Mouse (Mus musculus) central nervous system, embryonic 11.5 days (tissue): ENCODE results near the gene Cers2. TPM values are rescaled to one million over a fixed set of nuclear protein-coding genes. Genes with fewer than 3 reads are reported as not detected.

Experiments
- polyA plus RNA-seq: library from polyadenylated mRNA; depleted of rRNA; stranded (reverse); fragments of >200 nt; gene quantifications from 2 replicates; pipeline ENCODE4 v1.2.3, GENCODE M21; 2012; rRNA removed

Gene Cers2
- 69.3 and 111 TPM in 2 replicates for polyA plus RNA-seq

DNA sequence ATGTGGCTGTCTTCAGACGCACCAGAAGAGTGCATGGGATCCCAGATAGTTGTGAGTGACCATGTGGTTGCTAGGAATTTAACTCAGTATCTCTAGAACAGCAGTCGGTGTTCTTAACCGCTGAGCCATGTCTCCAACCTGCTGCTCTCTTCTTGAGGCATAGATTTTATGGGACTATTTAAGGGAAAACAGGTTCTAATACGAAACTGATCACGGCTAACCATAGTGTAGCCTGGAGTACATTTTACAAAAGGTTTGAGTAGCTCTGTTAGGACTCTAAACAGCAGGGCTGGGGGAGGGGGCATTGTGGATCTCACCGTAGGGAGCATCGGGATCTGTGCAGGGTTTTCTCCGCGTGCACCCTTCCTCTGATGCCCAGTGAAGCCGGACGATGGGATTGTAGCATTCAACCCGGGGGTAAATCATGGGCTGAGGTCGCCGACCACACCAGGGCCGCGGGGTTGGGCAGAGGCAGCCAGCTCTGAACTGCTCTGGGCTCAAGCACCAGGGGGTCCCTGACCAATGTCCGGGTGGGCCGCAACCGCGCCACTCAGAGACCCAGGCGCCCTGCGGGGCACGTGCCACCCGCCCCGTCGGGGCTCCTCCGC is at the start of gene Cers2:
Cers2 (plus strand) TSS at position 306 of the 608 bp plus-strand sequence.

DNA sequence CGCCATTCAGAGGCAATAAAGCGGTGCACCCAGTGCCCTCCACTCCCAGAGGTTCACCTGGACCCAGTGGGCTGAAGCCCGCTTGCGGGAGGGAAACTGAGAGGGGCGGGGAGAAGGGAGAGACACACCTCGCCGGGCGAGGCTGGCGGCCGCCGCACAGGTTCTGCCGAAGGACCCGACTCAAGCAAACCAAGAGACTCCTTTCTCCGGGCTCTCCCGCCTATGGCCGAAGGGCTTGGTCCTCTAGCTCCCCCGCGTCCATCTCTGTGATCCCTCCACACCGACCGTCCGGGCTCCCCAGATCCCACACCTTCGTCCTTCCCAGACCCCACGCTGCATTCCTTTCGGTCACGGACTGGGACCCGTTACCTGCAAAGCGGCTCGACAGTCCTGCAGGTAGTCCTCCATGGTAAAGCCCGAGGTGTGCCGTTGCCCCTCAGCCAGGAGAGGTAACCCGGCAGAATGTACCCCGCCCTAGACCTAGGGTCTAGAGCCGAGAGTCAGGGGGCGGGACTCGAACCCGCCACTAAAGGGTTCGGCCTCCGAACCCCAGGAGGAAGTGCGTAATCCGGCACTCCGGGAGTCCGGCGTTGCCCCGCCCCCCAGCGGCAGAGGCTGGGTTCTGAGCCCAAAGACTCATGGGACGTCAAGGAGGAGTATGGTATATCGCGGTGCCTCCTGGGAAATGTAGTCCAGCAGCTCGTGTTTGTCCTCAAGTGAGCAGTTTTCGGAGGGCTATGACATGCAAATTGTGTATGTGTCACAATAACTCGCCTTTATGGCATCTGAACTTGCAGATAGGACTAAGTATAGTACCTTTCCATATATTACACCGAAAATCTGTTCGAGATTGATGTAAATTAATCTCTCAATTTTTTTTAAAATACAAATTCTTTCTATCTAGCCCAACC is 33.1 kb upstream of the Cers2 start, which contains the start of the genes Mindy1 and Prune1:
Mindy1 (plus strand) TSS at position 130 of the 911 bp plus-strand sequence.
Prune1 (minus strand) TSS at position 861 of the 911 bp plus-strand sequence.

DNA sequence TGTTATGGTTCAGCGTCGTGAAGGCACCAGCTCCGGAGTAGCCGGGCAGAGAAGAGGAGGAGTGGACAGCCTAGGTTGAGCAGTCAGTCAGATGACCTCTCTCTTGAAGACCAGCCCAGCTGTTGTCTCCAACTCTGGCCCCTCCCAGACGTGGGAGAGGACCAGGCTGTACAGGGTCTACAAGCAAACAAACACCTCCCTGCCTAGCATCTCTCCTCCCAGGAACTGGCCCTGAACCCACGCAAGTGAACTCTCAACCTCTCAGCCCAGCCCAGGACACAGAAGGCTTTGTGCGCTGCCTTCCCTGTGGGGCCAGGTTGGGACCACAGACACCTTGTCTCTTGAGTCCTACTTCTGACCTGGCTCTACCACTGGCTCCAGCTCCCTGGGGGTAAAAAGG is 7.5 kb upstream of the Cers2 start, which contains the start of gene Anxa9:
Anxa9 (minus strand) TSS at position 77 of the 400 bp plus-strand sequence.

DNA sequence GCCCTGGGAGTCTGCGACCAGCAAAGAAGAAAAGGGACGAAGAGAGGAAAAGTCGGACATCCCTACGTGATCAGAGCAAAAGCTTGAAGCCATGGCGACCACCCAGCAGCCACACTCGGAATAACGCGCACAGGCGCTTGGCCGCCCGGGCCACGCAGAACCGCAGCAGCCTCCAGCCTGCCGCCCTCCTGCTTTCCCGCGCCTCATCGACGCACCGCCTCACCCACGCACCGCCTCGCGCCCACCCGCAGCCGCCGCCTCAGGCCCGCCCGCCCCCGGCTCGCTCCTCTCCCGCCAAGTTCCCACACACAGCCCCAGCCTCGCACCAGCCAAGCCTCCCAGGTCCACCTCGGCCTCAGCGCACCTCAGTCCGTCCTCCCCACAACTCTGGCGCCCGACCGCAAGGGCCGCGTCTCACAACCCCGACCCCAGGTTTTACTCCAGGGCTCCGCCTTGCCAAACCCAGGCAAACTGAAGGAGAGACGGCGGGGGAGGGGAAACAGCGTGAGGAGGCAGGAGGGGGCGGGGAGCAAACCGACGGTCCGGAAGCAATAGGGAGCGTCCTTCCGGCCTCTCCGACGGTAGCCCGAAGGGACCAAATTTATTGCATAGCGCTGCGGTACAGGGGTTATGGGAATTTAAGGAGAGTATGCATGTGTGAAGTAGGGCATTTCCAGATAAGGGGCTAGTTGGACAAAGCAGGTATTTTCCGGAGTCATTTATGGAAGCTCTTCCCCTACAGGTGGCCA is 42.3 kb downstream of the Cers2 start, which contains the start of gene Setdb1:
Setdb1 (minus strand) TSS at position 502 of the 749 bp plus-strand sequence.

Other genes starting within 250 kb of the Cers2 start
- 33.8 and 81.9 TPM in 2 replicates for gene Pip5k1a, start 207.9 kb upstream of the Cers2 start, polyA plus RNA-seq
- gene Vps72, start 203.8 kb upstream of the Cers2 start, polyA plus RNA-seq, result 193 and 212 TPM in 2 replicates
- gene Tmod4, start 190.3 kb upstream of the Cers2 start, polyA plus RNA-seq, result 1.0 and 2.2 TPM in 2 replicates
- gene Scnm1, start 180.8 kb upstream of the Cers2 start, polyA plus RNA-seq, result 115 and 209 TPM in 2 replicates
- 11.6 and 14.4 TPM in 2 replicates for gene Lysmd1, start 180.7 kb upstream of the Cers2 start, polyA plus RNA-seq
- gene Tnfaip8l2, start 172.4 kb upstream of the Cers2 start, polyA plus RNA-seq, result 1.4 and 1.6 TPM in 2 replicates
- gene Sema6c, start 154.3 kb upstream of the Cers2 start, polyA plus RNA-seq, result 64.4 and 77.1 TPM in 2 replicates
- gene Gabpb2, start 96.9 kb upstream of the Cers2 start, polyA plus RNA-seq, result 28.3 and 30.4 TPM in 2 replicates
- gene Cdc42se1, start 86.1 kb upstream of the Cers2 start, polyA plus RNA-seq, result 62.7 and 103 TPM in 2 replicates
- 134 and 151 TPM in 2 replicates for gene Mllt11, start 82.6 kb upstream of the Cers2 start, polyA plus RNA-seq
- 0.22 and 0.53 TPM in 2 replicates for gene Gm128, start 73.2 kb upstream of the Cers2 start, polyA plus RNA-seq
- gene Bnipl, start 63.6 kb upstream of the Cers2 start, polyA plus RNA-seq, result 0.80 and 1.3 TPM in 2 replicates
- gene Mindy1, start 33.4 kb upstream of the Cers2 start, polyA plus RNA-seq, result 30.3 and 35.1 TPM in 2 replicates
- 24.0 and 29.2 TPM in 2 replicates for gene Prune1, start 32.7 kb upstream of the Cers2 start, polyA plus RNA-seq
- gene Anxa9, start 7.6 kb upstream of the Cers2 start, polyA plus RNA-seq, result 2.6 and 2.8 TPM in 2 replicates
- gene Setdb1, start 42.4 kb downstream of the Cers2 start, polyA plus RNA-seq, result 62.2 and 65.8 TPM in 2 replicates
- gene 4930558C23Rik, start 88.0 kb downstream of the Cers2 start, polyA plus RNA-seq, result not detected in 2 replicates
- 30.4 and 39.4 TPM in 2 replicates for gene Arnt, start 119.6 kb downstream of the Cers2 start, polyA plus RNA-seq
- 8.1 and 10.8 TPM in 2 replicates for gene Ctsk, start 184.5 kb downstream of the Cers2 start, polyA plus RNA-seq
- 7.9 and 10.8 TPM in 2 replicates for gene Ctss, start 212.0 kb downstream of the Cers2 start, polyA plus RNA-seq
- 0.05 TPM in 1 of 2 replicates, not detected in the other for gene Hormad1, start 244.9 kb downstream of the Cers2 start, polyA plus RNA-seq